Mouse (Mus musculus): Measurements from ENCODE around the gene Gm3839. TPM values are rescaled to one million over a fixed set of nuclear protein-coding genes. Genes with fewer than 3 reads are reported as not detected.
"Not testable (repeated sequence)": the region's sequence is repeated elsewhere in the genome, so short reads cannot be mapped to it uniquely, and the experiment has no call there.

Gm3839 gene
- 53.8 and 60.5 TPM in 2 replicates for polyA plus RNA-seq (2011; ENCODE audit: insufficient read depth, insufficient read length, low read depth, missing spikeins)

- H3K27me3 ChIP-seq (ENCODE audit: control insufficient read depth, insufficient read depth, low read length, poor library complexity, severe bottlenecking); H3K4me3 ChIP-seq (ENCODE audit: low read depth, low read length); H3K9me3 ChIP-seq (replicated peaks; ENCODE audit: control insufficient read depth, insufficient read depth, low read length, poor library complexity, severe bottlenecking); H3K36me3 ChIP-seq (ENCODE audit: control insufficient read depth, insufficient read depth, low read length, poor library complexity, severe bottlenecking); H3K9ac ChIP-seq (ENCODE audit: low read depth, poor library complexity, severe bottlenecking); H3K27ac ChIP-seq (ENCODE audit: insufficient read depth, low read length); H3K4me1 ChIP-seq (ENCODE audit: control insufficient read depth, insufficient read depth, low read length): not testable (repeated sequence)
Measured at GRCm38 (mm10) chr14:11356626-11357025, at the start of gene Gm3839. Gene Gm3839 (minus strand): TSS chr14:11356726.

- no peak overlapping the region for H3K4me3 ChIP-seq (ENCODE audit: low read depth, low read length)
- no peaks in the 10 kb centered on the region for H3K4me1 ChIP-seq (ENCODE audit: control insufficient read depth, insufficient read depth, low read length)
- no peaks in the 10 kb centered on the region for H3K27me3 ChIP-seq (ENCODE audit: control insufficient read depth, insufficient read depth, low read length, poor library complexity, severe bottlenecking)
- H3K36me3 ChIP-seq (ENCODE audit: control insufficient read depth, insufficient read depth, low read length, poor library complexity, severe bottlenecking): no peaks in the 10 kb centered on the region
- no peak overlapping the region for H3K9ac ChIP-seq (ENCODE audit: low read depth, poor library complexity, severe bottlenecking)
- TF ChIP-seq EP300 (IDR thresholded peaks at IDR 0.05; ENCODE audit: insufficient read depth, low read depth, low read length): no peak
- no peak for TF ChIP-seq CTCF (IDR thresholded peaks at IDR 0.05; ENCODE audit: low read depth, low read length)
- TF ChIP-seq POLR2A (IDR thresholded peaks at IDR 0.05; ENCODE audit: insufficient read depth, low read length): no peak
- H3K9me3 ChIP-seq (replicated peaks; ENCODE audit: control insufficient read depth, insufficient read depth, low read length, poor library complexity, severe bottlenecking): no peaks in the 10 kb centered on the region
- H3K27ac ChIP-seq (ENCODE audit: insufficient read depth, low read length): no peak overlapping the region
Measured at GRCm38 (mm10) chr14:11405661-11406060, 49.1 kb upstream of the Gm3839 start.

GRCm38 (mm10) chr14:11377846-11378245 is 21.3 kb upstream of the Gm3839 start:
- Histone ChIP-seq H3K27me3 (ENCODE audit: control insufficient read depth, insufficient read depth, low read length, poor library complexity, severe bottlenecking) (no peaks in the 10 kb centered on the region), H3K27ac (ENCODE audit: insufficient read depth, low read length) (no peak overlapping the region), H3K9me3 (replicated peaks; ENCODE audit: control insufficient read depth, insufficient read depth, low read length, poor library complexity, severe bottlenecking) (no peaks in the 10 kb centered on the region), H3K4me1 (ENCODE audit: control insufficient read depth, insufficient read depth, low read length) (no peaks in the 10 kb centered on the region), H3K4me3 (ENCODE audit: low read depth, low read length) (no peak overlapping the region), H3K9ac (ENCODE audit: low read depth, poor library complexity, severe bottlenecking) (no peak overlapping the region), H3K36me3 (ENCODE audit: control insufficient read depth, insufficient read depth, low read length, poor library complexity, severe bottlenecking) (no peaks in the 10 kb centered on the region)
- no peak for TF ChIP-seq POLR2A (IDR thresholded peaks at IDR 0.05; ENCODE audit: insufficient read depth, low read length)
- no peak for TF ChIP-seq EP300 (IDR thresholded peaks at IDR 0.05; ENCODE audit: insufficient read depth, low read depth, low read length)
- no peak for TF ChIP-seq CTCF (IDR thresholded peaks at IDR 0.05; ENCODE audit: low read depth, low read length)

GRCm38 (mm10) chr14:11375225-11375624 is 18.7 kb upstream of the Gm3839 start:
- Histone ChIP-seq H3K9me3 (replicated peaks; ENCODE audit: control insufficient read depth, insufficient read depth, low read length, poor library complexity, severe bottlenecking) (no peaks in the 10 kb centered on the region), H3K27me3 (ENCODE audit: control insufficient read depth, insufficient read depth, low read length, poor library complexity, severe bottlenecking) (no peaks in the 10 kb centered on the region), H3K36me3 (ENCODE audit: control insufficient read depth, insufficient read depth, low read length, poor library complexity, severe bottlenecking) (no peaks in the 10 kb centered on the region), H3K9ac (ENCODE audit: low read depth, poor library complexity, severe bottlenecking) (no peak overlapping the region), H3K4me3 (ENCODE audit: low read depth, low read length) (no peak overlapping the region), H3K4me1 (ENCODE audit: control insufficient read depth, insufficient read depth, low read length) (no peaks in the 10 kb centered on the region), H3K27ac (ENCODE audit: insufficient read depth, low read length) (no peak overlapping the region)
- TF ChIP-seq EP300 (IDR thresholded peaks at IDR 0.05; ENCODE audit: insufficient read depth, low read depth, low read length): no peak
- no peak for TF ChIP-seq POLR2A (IDR thresholded peaks at IDR 0.05; ENCODE audit: insufficient read depth, low read length)
- no peak for TF ChIP-seq CTCF (IDR thresholded peaks at IDR 0.05; ENCODE audit: low read depth, low read length)

GRCm38 (mm10) chr14:11346086-11346485 is 10.4 kb downstream of the Gm3839 start:
- Histone ChIP-seq H3K4me3 (ENCODE audit: low read depth, low read length) (no peak overlapping the region), H3K9me3 (replicated peaks; ENCODE audit: control insufficient read depth, insufficient read depth, low read length, poor library complexity, severe bottlenecking) (no peaks in the 10 kb centered on the region), H3K9ac (ENCODE audit: low read depth, poor library complexity, severe bottlenecking) (no peak overlapping the region), H3K27ac (ENCODE audit: insufficient read depth, low read length) (no peak overlapping the region), H3K4me1 (ENCODE audit: control insufficient read depth, insufficient read depth, low read length) (no peaks in the 10 kb centered on the region), H3K27me3 (ENCODE audit: control insufficient read depth, insufficient read depth, low read length, poor library complexity, severe bottlenecking) (no peaks in the 10 kb centered on the region), H3K36me3 (ENCODE audit: control insufficient read depth, insufficient read depth, low read length, poor library complexity, severe bottlenecking) (no peaks in the 10 kb centered on the region)
- no peak for TF ChIP-seq POLR2A (IDR thresholded peaks at IDR 0.05; ENCODE audit: insufficient read depth, low read length)
- no peak for TF ChIP-seq EP300 (IDR thresholded peaks at IDR 0.05; ENCODE audit: insufficient read depth, low read depth, low read length)
- no peak for TF ChIP-seq CTCF (IDR thresholded peaks at IDR 0.05; ENCODE audit: low read depth, low read length)

- H3K9me3 ChIP-seq (replicated peaks; ENCODE audit: control insufficient read depth, insufficient read depth, low read length, poor library complexity, severe bottlenecking): peaks cover 20% of the 10 kb centered on the region
- no peak overlapping the region for H3K9ac ChIP-seq (ENCODE audit: low read depth, poor library complexity, severe bottlenecking)
- H3K36me3 ChIP-seq (ENCODE audit: control insufficient read depth, insufficient read depth, low read length, poor library complexity, severe bottlenecking): no peaks in the 10 kb centered on the region
- H3K4me3 ChIP-seq (ENCODE audit: low read depth, low read length): no peak overlapping the region
- no peaks in the 10 kb centered on the region for H3K27me3 ChIP-seq (ENCODE audit: control insufficient read depth, insufficient read depth, low read length, poor library complexity, severe bottlenecking)
- H3K4me1 ChIP-seq (ENCODE audit: control insufficient read depth, insufficient read depth, low read length): no peaks in the 10 kb centered on the region
- TF ChIP-seq EP300 (IDR thresholded peaks at IDR 0.05; ENCODE audit: insufficient read depth, low read depth, low read length) (no peak), CTCF (IDR thresholded peaks at IDR 0.05; ENCODE audit: low read depth, low read length) (no peak), POLR2A (IDR thresholded peaks at IDR 0.05; ENCODE audit: insufficient read depth, low read length) (no peak)
- no peak overlapping the region for H3K27ac ChIP-seq (ENCODE audit: insufficient read depth, low read length)
Measured at GRCm38 (mm10) chr14:11329993-11330392, 26.5 kb downstream of the Gm3839 start.
